Mouse (Mus musculus) limb, embryonic 11.5 days (tissue): ENCODE results near the gene Iqsec1. TPM values are rescaled to one million over a fixed set of nuclear protein-coding genes. Genes with fewer than 3 reads are reported as not detected.

Source experiments
- ATAC-seq: fragments of 200-750 bp; cut with Nextera tagmentation; 2 replicates; pipeline ENCODE4 v1.8.0; 2017; ENCODE audit warnings: low read depth; ENCODE audit not compliant: insufficient number of reproducible peaks, low FRiP score, low TSS enrichment
- DNase-seq: peaks from one replicate; pipeline ENCODE4 v3.0.0-alpha.2; 2015; ENCODE audit warnings: low spot score
- H3K27ac ChIP-seq: fragments of 300-500 bp; sonication (generic); replicated peaks from 2 replicates; pipeline ENCODE4 v1.5.1; 2014; ENCODE audit warnings: low read depth, mild to moderate bottlenecking, low read length
- H3K27me3 ChIP-seq: fragments of 300-500 bp; sonication (generic); 2 replicates; pipeline ENCODE4 v1.6.1; 2014; ENCODE audit warnings: mild to moderate bottlenecking, low read length, mixed read lengths; ENCODE audit not compliant: control insufficient read depth, insufficient read depth
- H3K36me3 ChIP-seq: fragments of 300-500 bp; sonication (generic); 2 replicates; pipeline ENCODE4 v1.6.1; 2014; ENCODE audit warnings: mild to moderate bottlenecking, low read length, moderate library complexity, mixed read lengths; ENCODE audit not compliant: control insufficient read depth, insufficient read depth
- H3K4me1 ChIP-seq: fragments of 300-500 bp; sonication (generic); 2 replicates; pipeline ENCODE4 v1.6.1; 2014; ENCODE audit warnings: low read length, mixed read lengths; ENCODE audit not compliant: control insufficient read depth, insufficient read depth
- H3K4me2 ChIP-seq: fragments of 300-500 bp; sonication (generic); 2 replicates; pipeline ENCODE4 v1.6.1; 2014; ENCODE audit warnings: low read depth, mild to moderate bottlenecking, moderate library complexity; ENCODE audit not compliant: severe bottlenecking
- H3K4me3 ChIP-seq: fragments of 300-500 bp; sonication (generic); 2 replicates; pipeline ENCODE4 v1.5.1; 2014; ENCODE audit warnings: low read depth, low read length
- H3K9ac ChIP-seq: fragments of 300-500 bp; sonication (generic); 2 replicates; pipeline ENCODE4 v1.6.1; 2014; ENCODE audit warnings: mild to moderate bottlenecking, low read length
- H3K9me3 ChIP-seq: fragments of 300-500 bp; sonication (generic); 2 replicates; pipeline ENCODE4 v1.6.1; 2016; ENCODE audit warnings: low read length; ENCODE audit not compliant: control insufficient read depth
- WGBS: fragments of 180-500 bp; shearing (Covaris S2); extraction: QIAGEN DNeasy Blood & Tissue Kit; methylation state at CpG from one replicate; pipeline ENCODE4 v1.1.7; 2014; 5-methylcytosine and 5-hydroxymethylcytosine counted together
- polyA plus RNA-seq: library from polyadenylated mRNA; unstranded; fragments of >200 nt; fragmentation: Nextera tagmentation; extraction: Ambion mirVana; gene quantifications from 2 replicates; pipeline ENCODE4 v1.2.1, GENCODE M21; 2014

Gene Iqsec1
- polyA plus RNA-seq, 1 experiment from 2014 or later: 8.5 TPM

- DNase-seq (no peak), ATAC-seq (peak; percentile 10; the same call in 1 of the 2 replicates)
- Histone ChIP-seq H3K27ac (no peak overlapping the region), H3K9me3 (no peaks in the 10 kb centered on the region), H3K4me1 (peaks cover 5% of the 10 kb centered on the region), H3K9ac (peak overlapping the region; percentile 66), H3K4me3 (peak overlapping the region; percentile 58), H3K4me2 (peak overlapping the region; percentile 97), H3K27me3 (peaks cover 7% of the 10 kb centered on the region; the same call in 1 of the 2 replicates), H3K36me3 (no peaks in the 10 kb centered on the region)
- WGBS: 2% methylated on average over 17 of the region's 59 CpGs
These were observed 223 bp downstream of the Iqsec1 start for GRCm38 (mm10) chr6:90988299-90988625.

DNA sequence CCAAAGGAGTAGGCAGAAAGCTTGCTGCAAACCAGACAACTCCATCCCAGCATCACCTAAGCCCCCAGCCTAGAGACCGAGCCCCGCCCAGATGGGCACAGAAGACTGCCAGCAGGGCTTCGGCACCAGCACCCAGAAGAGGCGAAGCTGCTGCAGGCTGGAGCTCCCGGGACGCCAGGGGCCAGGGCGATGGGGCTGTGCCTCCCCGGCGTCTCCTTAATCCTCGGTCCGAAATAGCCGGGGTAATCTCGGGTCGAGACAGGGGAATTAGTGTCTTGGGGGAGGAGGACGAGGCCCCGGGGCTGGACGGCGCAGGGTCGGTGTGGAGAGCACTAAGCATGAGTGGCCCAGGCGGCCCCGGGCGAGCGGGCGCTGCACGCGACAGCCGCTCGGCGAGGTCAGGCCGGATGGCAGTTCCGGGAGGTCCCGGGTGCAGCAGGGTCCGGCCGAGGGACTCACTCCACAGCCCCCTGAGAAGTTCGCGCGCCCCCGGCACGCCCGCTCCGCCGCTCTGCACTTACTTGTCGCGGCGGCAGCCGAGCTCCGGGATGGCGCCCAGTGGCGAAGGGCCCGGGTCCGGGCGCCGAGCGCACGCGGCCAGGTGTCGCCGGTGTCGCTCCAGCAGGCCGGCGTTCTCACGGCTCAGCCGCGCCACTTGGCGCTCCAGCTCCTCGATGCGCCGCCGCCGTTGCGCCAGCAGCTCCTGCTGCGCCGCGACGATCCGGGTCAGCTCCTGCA is 755 bp downstream of the Iqsec1 start:
- Histone ChIP-seq H3K4me1 (peaks cover 5% of the 10 kb centered on the region), H3K4me3 (peak overlapping the region; percentile 58), H3K27me3 (peaks cover 7% of the 10 kb centered on the region; the same call in 1 of the 2 replicates), H3K27ac (no peak overlapping the region), H3K9ac (peak overlapping the region; percentile 66), H3K36me3 (no peaks in the 10 kb centered on the region), H3K9me3 (no peaks in the 10 kb centered on the region), H3K4me2 (peak overlapping the region; percentile 97)
- DNase-seq (peak; percentile 60), ATAC-seq (peak; percentile 5; the same call in 1 of the 2 replicates)
- WGBS: under 1% methylated on average over 53 of the region's 76 CpGs

DNA sequence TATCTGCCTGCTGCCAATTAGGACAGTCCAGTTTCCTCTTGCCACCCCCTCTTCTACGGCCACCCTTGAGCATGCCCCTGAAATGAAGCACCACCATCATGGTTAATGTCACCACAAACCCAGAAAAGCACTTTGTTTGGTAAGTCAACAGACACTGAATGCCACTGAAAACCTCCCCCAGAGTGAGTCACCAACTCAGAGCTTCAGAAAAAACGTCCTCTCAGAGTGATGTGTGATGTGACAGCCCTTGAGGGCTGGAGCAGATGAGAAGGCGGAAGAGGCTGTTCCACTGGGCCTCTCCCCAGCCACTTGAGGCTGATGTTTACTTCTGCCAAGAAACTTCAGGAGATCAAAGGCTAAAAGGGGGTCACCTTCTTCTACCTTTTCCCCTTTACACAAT is 4.4 kb downstream of the Iqsec1 start:
- Histone ChIP-seq H3K9me3 (no peaks in the 10 kb centered on the region), H3K27ac (no peak overlapping the region), H3K4me3 (no peak overlapping the region), H3K9ac (no peak overlapping the region), H3K27me3 (peaks cover 7% of the 10 kb centered on the region; the same call in 1 of the 2 replicates), H3K36me3 (no peaks in the 10 kb centered on the region), H3K4me2 (no peak overlapping the region), H3K4me1 (peaks cover 5% of the 10 kb centered on the region)
- 46% methylated on average over 3 of the region's 3 CpGs for WGBS
- ATAC-seq (no peak), DNase-seq (no peak)

GRCm38 (mm10) chr6:90974279-90974678 is 14.2 kb downstream of the Iqsec1 start:
- DNase-seq: no peak
- no peak overlapping the region for H3K27ac ChIP-seq
- no peak overlapping the region for H3K4me2 ChIP-seq
- no peak for ATAC-seq
- no peaks in the 10 kb centered on the region for H3K36me3 ChIP-seq
- H3K4me3 ChIP-seq: no peak overlapping the region
- H3K9ac ChIP-seq: no peak overlapping the region
- H3K9me3 ChIP-seq: no peaks in the 10 kb centered on the region
- H3K27me3 ChIP-seq: no peaks in the 10 kb centered on the region
- WGBS: 94% methylated on average over 2 of the region's 2 CpGs
- H3K4me1 ChIP-seq: no peaks in the 10 kb centered on the region; the same call in 1 of the 2 replicates

DNA sequence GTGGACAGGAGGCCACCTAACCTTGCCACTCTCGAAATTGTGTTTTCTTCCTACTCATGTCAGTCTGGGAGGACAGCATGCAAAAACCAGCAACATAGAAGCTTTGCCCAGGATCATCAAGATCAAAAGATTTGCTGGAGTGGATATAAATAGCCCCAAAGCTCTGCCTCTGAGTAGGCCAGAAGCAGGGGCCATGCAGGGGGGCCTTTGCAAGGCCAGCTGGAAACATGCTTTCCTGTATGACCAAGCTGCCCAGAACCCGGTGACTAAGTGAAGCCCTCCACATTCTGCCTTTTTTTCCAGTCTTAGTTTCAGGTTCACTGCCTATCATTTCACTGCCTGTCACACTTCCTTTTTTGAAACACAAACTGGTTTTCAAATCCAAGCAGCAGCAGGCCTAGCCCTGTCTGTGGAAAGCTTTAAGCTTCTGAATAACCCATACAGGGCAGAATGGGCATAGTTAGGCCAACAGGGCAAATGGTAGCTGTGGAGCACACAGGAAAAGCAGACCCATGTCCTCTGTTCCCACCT is 19.1 kb downstream of the Iqsec1 start:
- WGBS: 58% methylated on average over 2 of the region's 2 CpGs
- ATAC-seq: no peak

GRCm38 (mm10) chr6:90953349-90953748 is 35.1 kb downstream of the Iqsec1 start:
- no peaks in the 10 kb centered on the region for H3K9me3 ChIP-seq
- H3K27me3 ChIP-seq: no peaks in the 10 kb centered on the region
- 77% methylated on average over 4 of the region's 4 CpGs for WGBS
- H3K27ac ChIP-seq: no peak overlapping the region
- H3K4me2 ChIP-seq: no peak overlapping the region
- H3K36me3 ChIP-seq: no peaks in the 10 kb centered on the region
- ATAC-seq (no peak), DNase-seq (no peak)
- H3K9ac ChIP-seq: no peak overlapping the region
- H3K4me1 ChIP-seq: no peaks in the 10 kb centered on the region
- no peak overlapping the region for H3K4me3 ChIP-seq

More for the DNA sequence above, 19.1 kb downstream of the Iqsec1 start:
- Histone ChIP-seq H3K4me2 (no peak overlapping the region), H3K27me3 (no peaks in the 10 kb centered on the region), H3K36me3 (no peaks in the 10 kb centered on the region), H3K4me3 (no peak overlapping the region), H3K9me3 (no peaks in the 10 kb centered on the region), H3K4me1 (no peaks in the 10 kb centered on the region; the same call in 1 of the 2 replicates), H3K9ac (no peak overlapping the region), H3K27ac (no peak overlapping the region)
- DNase-seq: no peak

DNA sequence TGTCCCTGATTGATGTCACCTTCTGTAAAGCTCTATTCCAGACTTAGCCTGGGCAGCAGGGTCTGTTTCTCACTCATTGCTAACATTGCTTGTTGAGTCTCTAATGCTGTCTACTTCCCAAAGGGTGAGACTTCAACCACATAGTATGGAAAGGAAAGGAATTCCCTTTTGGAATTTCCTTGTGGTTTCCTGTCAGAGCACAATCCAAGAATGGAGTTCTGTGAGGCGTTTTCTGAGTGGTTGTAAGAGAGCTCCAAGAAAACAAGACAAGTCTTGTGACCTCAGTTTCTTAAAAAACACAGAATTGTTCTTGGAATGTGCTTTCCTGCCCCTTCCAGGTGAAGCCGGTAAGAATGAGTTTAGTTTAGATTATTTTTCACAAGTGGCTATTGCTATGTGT is 37.5 kb downstream of the Iqsec1 start:
- ATAC-seq (no peak), DNase-seq (no peak)
- H3K9me3 ChIP-seq: no peaks in the 10 kb centered on the region
- no peaks in the 10 kb centered on the region for H3K4me1 ChIP-seq
- no peak overlapping the region for H3K4me3 ChIP-seq
- H3K36me3 ChIP-seq: no peaks in the 10 kb centered on the region
- H3K27me3 ChIP-seq: no peaks in the 10 kb centered on the region
- H3K27ac ChIP-seq: no peak overlapping the region
- no peak overlapping the region for H3K4me2 ChIP-seq
- no peak overlapping the region for H3K9ac ChIP-seq
- WGBS: 74% methylated on average over 2 of the region's 2 CpGs

DNA sequence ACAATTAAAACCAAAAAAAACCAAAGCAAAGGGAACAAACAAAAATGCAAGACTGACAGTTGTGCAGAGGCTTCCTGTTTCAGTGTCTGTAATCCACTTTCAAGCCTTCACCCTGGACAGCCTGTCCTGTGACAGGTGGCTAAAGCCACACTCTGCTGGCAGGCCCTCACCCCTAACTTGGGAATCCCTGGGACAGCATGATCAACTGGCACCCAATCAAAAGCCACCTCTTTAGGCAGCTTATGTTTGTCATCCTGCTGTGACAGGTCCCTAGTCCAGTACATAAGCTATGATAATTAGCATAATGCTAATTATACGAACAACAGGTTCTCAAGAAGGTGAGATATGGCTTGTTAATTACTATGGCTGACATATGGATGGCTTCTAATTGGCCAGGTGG is 40.4 kb downstream of the Iqsec1 start:
- H3K27me3 ChIP-seq: no peaks in the 10 kb centered on the region
- H3K4me1 ChIP-seq: no peaks in the 10 kb centered on the region
- DNase-seq (no peak), ATAC-seq (no peak)
- H3K27ac ChIP-seq: no peak overlapping the region
- H3K36me3 ChIP-seq: no peaks in the 10 kb centered on the region
- H3K9ac ChIP-seq: no peak overlapping the region
- H3K9me3 ChIP-seq: no peaks in the 10 kb centered on the region
- no peak overlapping the region for H3K4me2 ChIP-seq
- WGBS: 74% methylated on average over 1 of the region's 1 CpGs
- H3K4me3 ChIP-seq: no peak overlapping the region
